Mouse (Mus musculus) frontal cortex, postnatal 36 days (tissue): ENCODE data around the gene Tex44.
"Not testable (repeated sequence)": the region's sequence is repeated elsewhere in the genome, so short reads cannot be mapped to it uniquely, and the experiment has no call there.

ENCODE experiments used
- DNase-seq, 2 experiments: peaks; one replicate each; pipeline ENCODE4 v3.0.0; 2022; ENCODE audit warnings: low spot score in 2 of 2

The Tex44 gene

GRCm38 (mm10) chr1:86447596-86448171 is 21.6 kb downstream of the Tex44 start:
- no peak for DNase-seq

GRCm38 (mm10) chr1:86448272-86448671 is 22.1 kb downstream of the Tex44 start:
- DNase-seq, result no peak

- DNase-seq, result no peak
These were observed 23.8 kb downstream of the Tex44 start for GRCm38 (mm10) chr1:86449966-86450365.

- no peak for DNase-seq
These were observed 26.6 kb downstream of the Tex44 start for GRCm38 (mm10) chr1:86452713-86453112.

DNA sequence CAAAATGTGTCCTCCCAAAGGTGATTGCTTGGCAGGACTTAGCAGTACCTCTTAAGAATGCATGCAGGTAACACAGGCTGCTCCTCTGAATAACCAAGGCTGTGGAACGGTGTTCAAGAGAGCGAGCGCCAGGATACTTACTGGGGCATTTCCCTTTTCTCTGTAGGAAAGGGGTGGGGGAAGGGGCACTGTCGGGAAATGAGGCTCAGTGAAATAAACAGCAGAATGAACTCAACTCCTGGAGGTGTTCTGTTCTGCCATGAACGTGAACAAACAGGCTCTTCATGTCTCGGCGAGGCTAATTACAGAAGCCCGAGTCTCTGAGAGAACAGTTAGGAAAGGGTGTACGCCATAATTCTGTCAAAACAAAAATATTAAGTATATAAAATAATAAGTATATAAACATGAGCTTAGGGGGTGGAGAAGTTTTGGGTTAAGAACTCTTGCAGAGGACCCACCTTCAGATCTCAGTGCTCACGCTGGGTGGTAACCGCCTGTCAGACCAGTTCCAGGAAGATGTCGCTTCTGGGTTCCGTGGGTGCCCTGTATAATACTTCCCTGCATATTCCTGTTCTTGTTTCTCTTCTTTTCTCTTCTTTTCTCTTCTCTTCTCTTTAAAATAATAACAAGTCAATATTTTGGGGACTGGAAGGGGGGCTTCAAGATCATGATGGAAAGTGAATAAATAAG is 30.9 kb downstream of the Tex44 start:
- DNase-seq, result no peak

DNA sequence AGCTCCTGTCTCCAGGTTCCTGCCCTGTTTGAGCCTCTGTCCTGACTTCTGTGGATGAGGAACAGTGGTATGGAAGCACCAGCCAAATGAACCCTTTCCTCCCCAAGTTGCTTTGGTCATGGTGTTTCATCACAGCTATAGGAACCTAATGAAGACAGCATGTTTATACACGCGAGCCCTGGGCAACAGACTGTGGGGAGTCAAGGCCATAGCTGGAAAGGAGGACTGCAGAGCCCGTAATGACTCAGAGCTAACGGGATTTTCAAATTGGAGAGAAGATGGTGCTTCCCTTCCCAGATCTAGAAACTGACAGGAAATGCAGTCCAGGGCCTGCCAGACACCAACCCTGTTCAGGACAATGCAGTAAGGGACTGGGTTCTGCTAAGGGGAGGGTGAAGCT is 33.2 kb downstream of the Tex44 start:
- DNase-seq, result no peak

GRCm38 (mm10) chr1:86464223-86464874 is 38.2 kb downstream of the Tex44 start:
- DNase-seq, result no peak

DNA sequence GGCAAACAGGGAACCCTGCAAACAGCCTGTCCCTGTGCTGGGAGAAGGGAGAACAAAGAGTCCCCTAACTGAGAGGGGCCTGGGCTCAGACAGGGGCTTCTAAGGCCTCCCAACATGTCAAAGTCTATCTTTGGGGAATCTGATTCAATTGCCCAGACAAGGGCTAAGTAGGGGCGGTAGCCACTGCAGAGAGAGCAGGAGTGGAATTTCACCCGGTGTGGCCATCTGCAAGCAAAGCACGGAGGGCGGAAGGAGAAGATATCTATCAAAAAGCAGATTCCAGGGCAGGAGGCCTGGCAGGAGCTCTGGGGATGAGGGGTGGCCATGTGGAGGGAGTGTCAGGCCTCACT is 38.7 kb downstream of the Tex44 start:
- no peak for DNase-seq

DNA sequence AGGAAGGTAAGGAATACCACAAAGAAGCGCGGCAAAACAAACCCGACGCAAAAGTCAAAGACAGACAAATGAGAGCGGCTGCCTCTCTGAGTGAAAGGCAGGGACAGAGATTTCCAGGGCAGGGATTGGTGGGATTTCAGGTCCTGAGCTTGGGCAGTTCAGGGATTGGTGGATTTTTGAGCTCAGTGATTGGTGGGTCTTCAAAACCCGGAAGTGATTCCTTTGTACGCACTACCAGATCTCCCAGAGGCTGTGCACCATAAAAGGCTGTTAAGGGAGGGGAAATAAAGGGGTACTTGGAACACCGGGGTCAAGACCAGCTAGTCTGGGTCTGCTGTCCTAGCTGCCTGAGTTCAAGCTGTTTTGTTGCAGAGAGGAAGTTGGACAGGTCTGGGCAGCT is 41.3 kb downstream of the Tex44 start:
- no peak for DNase-seq

DNA sequence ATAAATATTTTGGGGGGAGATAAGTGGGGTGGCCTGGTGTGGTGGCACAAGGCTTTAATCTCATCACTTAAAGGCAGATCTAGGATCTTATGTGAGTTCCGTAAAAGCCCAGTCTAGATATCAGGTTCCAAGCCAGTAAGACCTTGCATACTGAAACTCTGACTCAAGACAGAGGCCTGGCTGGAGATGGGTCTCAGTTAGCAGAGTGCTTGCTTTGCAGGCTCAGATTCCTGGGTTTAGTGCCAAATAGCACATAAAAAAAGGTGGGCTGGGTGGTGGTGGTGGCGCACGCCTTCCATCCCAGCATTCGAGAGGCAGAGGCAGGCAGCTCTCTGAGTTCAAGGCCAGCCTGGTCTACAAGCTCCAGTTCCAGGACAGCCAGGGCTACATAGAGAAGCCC is 43.7 kb downstream of the Tex44 start:
- DNase-seq, result no peak

- peak; percentile 44 to 72 for DNase-seq
These were observed 44.5 kb downstream of the Tex44 start for GRCm38 (mm10) chr1:86470519-86471181.

DNA sequence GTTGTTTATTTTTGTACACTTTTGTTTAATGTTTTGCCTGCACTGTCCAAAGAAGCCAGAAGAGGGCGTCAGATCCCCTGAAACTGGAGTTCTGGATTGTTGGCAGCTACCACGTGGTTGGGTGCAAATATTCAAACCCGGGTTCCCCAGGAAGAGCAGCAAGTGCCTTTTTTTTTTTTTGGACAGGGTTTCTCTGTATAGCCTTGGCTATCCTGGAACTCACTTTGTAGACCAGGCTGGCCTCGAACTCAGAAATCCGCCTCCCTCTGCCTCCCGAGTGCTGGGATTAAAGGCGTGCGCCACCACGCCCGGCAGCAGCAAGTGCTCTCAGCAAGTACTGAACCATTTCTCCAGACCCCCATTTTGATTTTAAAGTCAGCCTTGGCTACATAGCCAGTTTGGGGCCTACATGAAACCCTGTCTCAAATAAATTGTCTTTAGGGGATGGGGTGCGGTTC is 45.4 kb downstream of the Tex44 start:
- DNase-seq, result not testable (repeated sequence)

DNA sequence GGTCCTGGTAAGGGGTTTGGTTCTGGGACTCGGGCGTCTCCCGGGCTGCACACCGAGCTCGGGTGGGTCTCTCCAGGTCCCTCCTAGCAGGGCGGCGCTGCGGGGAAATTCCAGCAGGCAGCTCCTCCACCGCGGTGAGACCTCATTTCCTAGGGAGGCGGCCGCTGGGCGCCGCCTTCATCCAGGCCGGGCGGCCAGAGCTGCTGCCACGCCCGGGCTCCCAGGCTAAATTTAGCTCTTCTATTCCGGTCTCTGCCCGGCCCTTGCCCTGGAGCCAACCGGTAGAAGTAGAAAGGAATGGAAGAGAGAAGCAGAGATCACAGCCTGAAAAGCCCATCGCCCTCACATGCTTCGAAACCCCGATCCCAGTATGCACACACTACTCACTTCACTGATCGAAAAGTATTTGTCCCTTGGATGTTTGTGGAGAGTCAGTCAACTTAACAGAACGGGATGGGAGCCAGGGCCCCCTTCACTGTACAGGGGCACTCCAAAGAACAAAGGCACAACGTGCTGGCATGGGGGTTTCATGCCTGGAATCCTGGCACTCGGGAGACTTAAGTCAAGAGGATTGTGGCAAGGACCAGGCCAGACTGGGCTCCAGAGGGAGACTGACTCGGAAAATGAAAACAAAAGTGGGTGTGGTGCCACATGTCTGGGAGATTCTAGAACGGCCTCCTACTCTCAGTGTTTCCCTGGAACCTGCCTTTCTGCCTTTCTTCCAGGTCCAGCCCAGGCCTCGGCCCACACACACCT is 46.2 kb downstream of the Tex44 start:
- DNase-seq, result peak in 1 of 2 experiments; percentile 35

- DNase-seq, result no peak
These were observed 47.1 kb downstream of the Tex44 start for GRCm38 (mm10) chr1:86473109-86473760.
